Mouse (Mus musculus): Measurements from ENCODE around the gene Ccdc122. TPM values are rescaled to one million over a fixed set of nuclear protein-coding genes. Genes with fewer than 3 reads are reported as not detected.

The Ccdc122 gene
- total and polyA plus RNA-seq, 2 experiments from 2014 or later: 1.7 to 2.8 TPM

- no peaks in the 10 kb centered on the region for H3K36me3 ChIP-seq (ENCODE audit: insufficient read depth, low read length)
- no peak for ATAC-seq
Measured at GRCm38 (mm10) chr14:77130612-77131011, 94.0 kb downstream of the Ccdc122 start.

GRCm38 (mm10) chr14:77136936-77137335 is 100.4 kb downstream of the Ccdc122 start:
- Histone ChIP-seq H3K9ac (replicated peaks; ENCODE audit: low read length) (no peak overlapping the region), H3K9me3 (ENCODE audit: low read length) (no peaks in the 10 kb centered on the region), H3K4me1 (ENCODE audit: insufficient read depth, low read length) (no peaks in the 10 kb centered on the region), H3K4me2 (ENCODE audit: low read depth, low read length) (no peak overlapping the region), H3K27ac (no peak overlapping the region), H3K27me3 (ENCODE audit: insufficient read depth, low read length) (no peaks in the 10 kb centered on the region), H3K4me3 (ENCODE audit: low read length) (no peak overlapping the region), H3K36me3 (ENCODE audit: insufficient read depth, low read length) (no peaks in the 10 kb centered on the region)
- ATAC-seq (no peak), DNase-seq (ENCODE audit: low spot score) (no peak)
- no peak for TF ChIP-seq CTCF (IDR thresholded peaks at IDR 0.05; ENCODE audit: low read depth)
- WGBS: 50% methylated on average over 6 of the region's 6 CpGs

More at GRCm38 (mm10) chr14:77130612-77131011, 94.0 kb downstream of the Ccdc122 start:
- Histone ChIP-seq H3K9me3 (ENCODE audit: low read length) (no peaks in the 10 kb centered on the region), H3K27me3 (ENCODE audit: insufficient read depth, low read length) (no peaks in the 10 kb centered on the region), H3K9ac (replicated peaks; ENCODE audit: low read length) (no peak overlapping the region), H3K4me1 (ENCODE audit: insufficient read depth, low read length) (no peaks in the 10 kb centered on the region), H3K4me3 (ENCODE audit: low read length) (no peak overlapping the region), H3K4me2 (ENCODE audit: low read depth, low read length) (no peak overlapping the region), H3K27ac (no peak overlapping the region)
- no peak for TF ChIP-seq CTCF (IDR thresholded peaks at IDR 0.05; ENCODE audit: low read depth)
- DNase-seq (ENCODE audit: low spot score): no peak
- WGBS: 97% methylated on average over 5 of the region's 5 CpGs

GRCm38 (mm10) chr14:77141324-77142282 is 105.0 kb downstream of the Ccdc122 start:
- 29% methylated on average over 17 of the region's 17 CpGs for WGBS
- peak; percentile 88 for ATAC-seq

GRCm38 (mm10) chr14:77145103-77145502 is 108.5 kb downstream of the Ccdc122 start:
- no peak overlapping the region for H3K4me3 ChIP-seq (ENCODE audit: low read length)
- WGBS: 89% methylated on average over 4 of the region's 4 CpGs
- DNase-seq (ENCODE audit: low spot score) (no peak), ATAC-seq (no peak)
- no peaks in the 10 kb centered on the region for H3K4me1 ChIP-seq (ENCODE audit: insufficient read depth, low read length)
- no peak overlapping the region for H3K27ac ChIP-seq
- TF ChIP-seq CTCF (IDR thresholded peaks at IDR 0.05; ENCODE audit: low read depth): no peak
- no peaks in the 10 kb centered on the region for H3K9me3 ChIP-seq (ENCODE audit: low read length)
- no peaks in the 10 kb centered on the region for H3K27me3 ChIP-seq (ENCODE audit: insufficient read depth, low read length)
- H3K4me2 ChIP-seq (ENCODE audit: low read depth, low read length): no peak overlapping the region
- H3K36me3 ChIP-seq (ENCODE audit: insufficient read depth, low read length): no peaks in the 10 kb centered on the region
- H3K9ac ChIP-seq (replicated peaks; ENCODE audit: low read length): no peak overlapping the region

More at GRCm38 (mm10) chr14:77141324-77142282, 105.0 kb downstream of the Ccdc122 start:
- no peak overlapping the region for H3K27ac ChIP-seq
- H3K36me3 ChIP-seq (ENCODE audit: insufficient read depth, low read length): no peaks in the 10 kb centered on the region
- H3K4me2 ChIP-seq (ENCODE audit: low read depth, low read length): no peak overlapping the region
- H3K9me3 ChIP-seq (ENCODE audit: low read length): no peaks in the 10 kb centered on the region
- no peaks in the 10 kb centered on the region for H3K27me3 ChIP-seq (ENCODE audit: insufficient read depth, low read length)
- no peak overlapping the region for H3K4me3 ChIP-seq (ENCODE audit: low read length)
- no peak overlapping the region for H3K9ac ChIP-seq (replicated peaks; ENCODE audit: low read length)
- no peaks in the 10 kb centered on the region for H3K4me1 ChIP-seq (ENCODE audit: insufficient read depth, low read length)
- peak; percentile 80 for TF ChIP-seq CTCF (IDR thresholded peaks at IDR 0.05; ENCODE audit: low read depth)
- DNase-seq (ENCODE audit: low spot score): peak; percentile 97

GRCm38 (mm10) chr14:77147635-77148034 is 111.1 kb downstream of the Ccdc122 start:
- no peaks in the 10 kb centered on the region for H3K27me3 ChIP-seq (ENCODE audit: insufficient read depth, low read length)
- no peak overlapping the region for H3K4me3 ChIP-seq (ENCODE audit: low read length)
- 94% methylated on average over 1 of the region's 1 CpGs for WGBS
- no peak overlapping the region for H3K4me2 ChIP-seq (ENCODE audit: low read depth, low read length)
- DNase-seq (ENCODE audit: low spot score) (no peak), ATAC-seq (no peak)
- no peaks in the 10 kb centered on the region for H3K9me3 ChIP-seq (ENCODE audit: low read length)
- no peak for TF ChIP-seq CTCF (IDR thresholded peaks at IDR 0.05; ENCODE audit: low read depth)
- H3K36me3 ChIP-seq (ENCODE audit: insufficient read depth, low read length): no peaks in the 10 kb centered on the region
- no peak overlapping the region for H3K27ac ChIP-seq
- H3K4me1 ChIP-seq (ENCODE audit: insufficient read depth, low read length): no peaks in the 10 kb centered on the region
- no peak overlapping the region for H3K9ac ChIP-seq (replicated peaks; ENCODE audit: low read length)

- no peaks in the 10 kb centered on the region for H3K9me3 ChIP-seq (ENCODE audit: low read length)
- 80% methylated on average over 6 of the region's 6 CpGs for WGBS
- DNase-seq (ENCODE audit: low spot score) (no peak), ATAC-seq (no peak)
- no peak overlapping the region for H3K9ac ChIP-seq (replicated peaks; ENCODE audit: low read length)
- no peak for TF ChIP-seq CTCF (IDR thresholded peaks at IDR 0.05; ENCODE audit: low read depth)
- no peaks in the 10 kb centered on the region for H3K27me3 ChIP-seq (ENCODE audit: insufficient read depth, low read length)
- H3K4me1 ChIP-seq (ENCODE audit: insufficient read depth, low read length): 0 out of 2 replicates have a peak, but pooled peaks cover 3% of the 10 kb centered on the region
- H3K36me3 ChIP-seq (ENCODE audit: insufficient read depth, low read length): no peaks in the 10 kb centered on the region
- H3K4me3 ChIP-seq (ENCODE audit: low read length): no peak overlapping the region
- H3K4me2 ChIP-seq (ENCODE audit: low read depth, low read length): no peak overlapping the region
- H3K27ac ChIP-seq: no peak overlapping the region
Measured at GRCm38 (mm10) chr14:77150556-77150955, 114.0 kb downstream of the Ccdc122 start.

GRCm38 (mm10) chr14:77151431-77151830 is 114.9 kb downstream of the Ccdc122 start:
- no peak for TF ChIP-seq CTCF (IDR thresholded peaks at IDR 0.05; ENCODE audit: low read depth)
- Histone ChIP-seq H3K4me1 (ENCODE audit: insufficient read depth, low read length) (0 out of 2 replicates have a peak, but pooled peaks cover 9% of the 10 kb centered on the region), H3K27me3 (ENCODE audit: insufficient read depth, low read length) (no peaks in the 10 kb centered on the region), H3K9ac (replicated peaks; ENCODE audit: low read length) (no peak overlapping the region), H3K36me3 (ENCODE audit: insufficient read depth, low read length) (no peaks in the 10 kb centered on the region), H3K27ac (no peak overlapping the region), H3K4me2 (ENCODE audit: low read depth, low read length) (no peak overlapping the region), H3K9me3 (ENCODE audit: low read length) (no peaks in the 10 kb centered on the region), H3K4me3 (ENCODE audit: low read length) (no peak overlapping the region)
- DNase-seq (ENCODE audit: low spot score): no peak
- whole genome bisulfite sequencing: 79% methylated on average over 7 of the region's 7 CpGs
- no peak for ATAC-seq

Data from hindbrain, postnatal 0 days (tissue).